Mouse (Mus musculus) lung, embryonic 14.5 days (tissue): ENCODE data around the gene Spag17. TPM values are rescaled to one million over a fixed set of nuclear protein-coding genes. Genes with fewer than 3 reads are reported as not detected.
"Not testable (repeated sequence)": the region's sequence is repeated elsewhere in the genome, so short reads cannot be mapped to it uniquely, and the experiment has no call there.

Experiments
- ATAC-seq: fragments of 200-750 bp; cut with Nextera tagmentation; 2 replicates; pipeline ENCODE4 v1.8.0; 2017; ENCODE audit warnings: mild to moderate bottlenecking, moderate TSS enrichment, moderate library complexity; ENCODE audit not compliant: insufficient read depth
- DNase-seq: peaks from one replicate; pipeline ENCODE4 v3.0.0-alpha.2; 2015
- H3K27ac ChIP-seq: fragments of 300-500 bp; sonication (generic); 2 replicates; pipeline ENCODE4 v1.5.1; 2014; ENCODE audit warnings: low read depth, mild to moderate bottlenecking, moderate library complexity
- H3K27me3 ChIP-seq: fragments of 300-500 bp; sonication (generic); 2 replicates; pipeline ENCODE4 v1.6.1; 2014; ENCODE audit warnings: low read length, control low read depth; ENCODE audit not compliant: insufficient read depth
- H3K36me3 ChIP-seq: fragments of 300-500 bp; sonication (generic); 2 replicates; pipeline ENCODE4 v1.6.1; 2014; ENCODE audit warnings: control low read depth; ENCODE audit not compliant: insufficient read depth
- H3K4me1 ChIP-seq: fragments of 300-500 bp; sonication (generic); 2 replicates; pipeline ENCODE4 v1.6.1; 2014; ENCODE audit warnings: antibody characterized with exemption, control low read depth; ENCODE audit not compliant: insufficient read depth
- H3K4me2 ChIP-seq: fragments of 300-500 bp; sonication (generic); 2 replicates; pipeline ENCODE4 v1.6.1; 2014; ENCODE audit warnings: mild to moderate bottlenecking
- H3K4me3 ChIP-seq: fragments of 300-500 bp; sonication (generic); 2 replicates; pipeline ENCODE4 v1.5.1; 2014; ENCODE audit warnings: low read depth, low read length
- H3K9ac ChIP-seq: fragments of 300-500 bp; sonication (generic); 2 replicates; pipeline ENCODE4 v1.6.1; 2014
- H3K9me3 ChIP-seq: fragments of 300-500 bp; sonication (generic); 2 replicates; pipeline ENCODE4 v1.6.1; 2016; ENCODE audit warnings: low read depth, low read length, control low read depth
- CTCF ChIP-seq: IDR thresholded peaks from 2 replicates; pipeline ENCODE4 v1.5.1; 2016; ENCODE audit warnings: antibody characterized with exemption, low read depth
- WGBS: fragments of 180-500 bp; shearing (Covaris S2); extraction: QIAGEN DNeasy Blood & Tissue Kit; methylation state at CpG from one replicate; pipeline ENCODE4 v1.1.7; 2014; 5-methylcytosine and 5-hydroxymethylcytosine counted together
- polyA plus RNA-seq: library from polyadenylated mRNA; unstranded; fragments of >200 nt; fragmentation: Nextera tagmentation; extraction: Ambion mirVana; gene quantifications from 2 replicates; pipeline ENCODE4 v1.2.1, GENCODE M21; 2014

Gene Spag17
- polyA plus RNA-seq, 1 experiment from 2014 or later, result 1.9 TPM

DNA sequence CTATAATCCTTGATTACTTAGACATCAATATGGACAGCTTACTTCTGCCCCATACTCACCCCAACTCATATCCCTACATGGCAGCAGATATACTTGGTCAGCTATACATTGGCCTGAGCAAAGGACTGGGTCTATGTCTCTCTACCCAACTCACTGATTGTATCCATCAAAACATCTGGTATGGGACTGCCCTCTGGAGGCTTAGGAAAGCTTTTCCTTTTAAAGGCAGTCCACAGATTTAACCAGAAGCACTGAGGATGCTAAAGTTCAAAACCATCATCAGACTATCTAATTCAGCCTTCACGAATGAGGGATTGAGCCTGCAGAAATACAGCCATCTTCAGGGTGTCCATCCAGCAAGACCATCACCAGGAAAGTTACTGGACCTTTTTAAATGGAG lies 20.5 kb upstream of the Spag17 start:
- 70% methylated on average over 1 of the region's 1 CpGs for WGBS
- no peak overlapping the region for H3K9ac ChIP-seq
- TF ChIP-seq CTCF, result no peak
- no peaks in the 10 kb centered on the region for H3K36me3 ChIP-seq
- no peak overlapping the region for H3K4me2 ChIP-seq
- H3K27me3 ChIP-seq, result no peaks in the 10 kb centered on the region
- DNase-seq (no peak), ATAC-seq (no peak)
- no peaks in the 10 kb centered on the region for H3K9me3 ChIP-seq
- no peak overlapping the region for H3K4me3 ChIP-seq
- H3K27ac ChIP-seq, result no peak overlapping the region
- H3K4me1 ChIP-seq, result no peaks in the 10 kb centered on the region

DNA sequence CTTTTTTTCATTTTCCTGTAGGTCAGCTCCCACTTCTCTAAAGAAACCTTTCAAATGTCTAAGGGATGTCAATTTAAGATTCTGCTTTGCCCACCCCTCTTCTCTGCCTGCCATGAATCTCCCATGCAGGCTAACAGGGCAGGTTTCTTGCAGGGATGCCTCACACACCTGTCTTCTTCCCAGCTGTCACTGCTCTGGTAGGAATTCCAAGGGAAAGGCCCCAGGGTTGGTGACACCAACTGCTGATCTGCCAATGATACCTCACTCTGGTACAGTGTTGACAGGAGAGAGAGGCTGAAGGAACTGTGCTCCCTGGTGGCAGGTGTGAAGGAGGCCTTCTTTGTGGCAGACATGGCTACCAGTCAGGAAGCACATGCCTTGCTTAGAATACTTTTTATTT lies 10.1 kb upstream of the Spag17 start:
- Histone ChIP-seq H3K27ac (no peak overlapping the region), H3K4me3 (no peak overlapping the region), H3K36me3 (no peaks in the 10 kb centered on the region), H3K9ac (no peak overlapping the region), H3K9me3 (no peaks in the 10 kb centered on the region), H3K27me3 (no peaks in the 10 kb centered on the region), H3K4me1 (no peaks in the 10 kb centered on the region), H3K4me2 (no peak overlapping the region)
- DNase-seq, result no peak
- ATAC-seq, result no peak
- TF ChIP-seq CTCF, result no peak

- TF ChIP-seq CTCF, result no peak
- no peaks in the 10 kb centered on the region for H3K27me3 ChIP-seq
- H3K36me3 ChIP-seq, result no peaks in the 10 kb centered on the region
- H3K4me1 ChIP-seq, result 0 out of 2 replicates have a peak, but pooled peaks cover 5% of the 10 kb centered on the region
- DNase-seq (no peak), ATAC-seq (no peak)
- no peak overlapping the region for H3K4me3 ChIP-seq
- H3K4me2 ChIP-seq, result no peak overlapping the region
- 72% methylated on average over 3 of the region's 3 CpGs for WGBS
- no peak overlapping the region for H3K9ac ChIP-seq
- H3K9me3 ChIP-seq, result no peaks in the 10 kb centered on the region
- H3K27ac ChIP-seq, result no peak overlapping the region
Measured at GRCm38 (mm10) chr3:99881498-99881897, 3.7 kb upstream of the Spag17 start.

GRCm38 (mm10) chr3:99883988-99884564 lies 1.1 kb upstream of the Spag17 start:
- H3K9ac ChIP-seq, result no peak overlapping the region
- no peak overlapping the region for H3K4me2 ChIP-seq
- no peak overlapping the region for H3K27ac ChIP-seq
- DNase-seq (no peak), ATAC-seq (no peak)
- no peak overlapping the region for H3K4me3 ChIP-seq
- no peaks in the 10 kb centered on the region for H3K36me3 ChIP-seq
- no peak for TF ChIP-seq CTCF
- WGBS, result 79% methylated on average over 6 of the region's 6 CpGs
- no peaks in the 10 kb centered on the region for H3K27me3 ChIP-seq
- 0 out of 2 replicates have a peak, but pooled peaks cover 5% of the 10 kb centered on the region for H3K4me1 ChIP-seq
- H3K9me3 ChIP-seq, result no peaks in the 10 kb centered on the region

GRCm38 (mm10) chr3:99894741-99895140 lies 9.5 kb downstream of the Spag17 start:
- not testable (repeated sequence) for H3K9ac ChIP-seq, H3K27me3 ChIP-seq
- WGBS, result 94% methylated on average over 4 of the region's 4 CpGs

GRCm38 (mm10) chr3:99913809-99914439 lies 28.7 kb downstream of the Spag17 start:
- Histone ChIP-seq H3K4me3 (no peak overlapping the region), H3K9me3 (no peaks in the 10 kb centered on the region), H3K9ac (no peak overlapping the region), H3K4me1 (no peaks in the 10 kb centered on the region), H3K4me2 (no peak overlapping the region), H3K27me3 (no peaks in the 10 kb centered on the region), H3K36me3 (no peaks in the 10 kb centered on the region), H3K27ac (no peak overlapping the region)
- ATAC-seq (no peak), DNase-seq (no peak)
- TF ChIP-seq CTCF, result no peak
- WGBS, result 86% methylated on average over 8 of the region's 8 CpGs

More at GRCm38 (mm10) chr3:99894741-99895140, 9.5 kb downstream of the Spag17 start:
- not testable (repeated sequence) for H3K36me3 ChIP-seq, H3K27ac ChIP-seq, DNase-seq, ATAC-seq, H3K4me1 ChIP-seq, H3K4me3 ChIP-seq, H3K4me2 ChIP-seq
- H3K9me3 ChIP-seq, result peaks cover 10% of the 10 kb centered on the region; the same call in 1 of the 2 replicates

DNA sequence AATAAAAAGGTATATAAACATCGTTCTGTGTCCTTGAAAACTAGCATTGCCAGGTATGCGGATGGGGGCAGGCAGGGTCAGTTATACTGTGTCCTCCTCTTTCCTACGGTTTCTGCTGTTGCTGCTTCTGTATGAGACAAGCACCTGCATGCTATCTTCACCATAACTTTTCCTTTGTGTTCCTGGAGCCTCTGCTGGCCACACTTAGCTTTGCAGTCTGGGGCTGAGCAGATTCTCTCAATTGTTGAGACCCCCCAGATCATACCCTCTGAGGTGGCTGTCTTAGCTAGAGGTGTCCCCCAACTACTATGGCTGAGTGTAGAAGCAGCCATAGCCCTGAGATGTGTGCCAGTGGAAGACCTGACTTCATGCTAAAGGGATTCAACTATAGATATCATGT lies 37.7 kb downstream of the Spag17 start:
- no peak for DNase-seq
- Histone ChIP-seq H3K9me3 (no peaks in the 10 kb centered on the region), H3K27me3 (no peaks in the 10 kb centered on the region), H3K36me3 (no peaks in the 10 kb centered on the region), H3K4me3 (no peak overlapping the region), H3K4me1 (no peaks in the 10 kb centered on the region), H3K9ac (no peak overlapping the region), H3K27ac (no peak overlapping the region), H3K4me2 (no peak overlapping the region)
- ATAC-seq, result no peak
- peak; percentile 29 for TF ChIP-seq CTCF
- 74% methylated on average over 3 of the region's 3 CpGs for WGBS
